Mouse (Mus musculus) cerebellum, postnatal 10 days (tissue): Measurements from ENCODE around the gene Rnf24.

Source experiments
- DNase-seq, 2 experiments: peaks; one replicate each; pipeline ENCODE4 v3.0.0; 2021; ENCODE audit warnings: mixed read lengths in 2 of 2

Rnf24 gene

DNA sequence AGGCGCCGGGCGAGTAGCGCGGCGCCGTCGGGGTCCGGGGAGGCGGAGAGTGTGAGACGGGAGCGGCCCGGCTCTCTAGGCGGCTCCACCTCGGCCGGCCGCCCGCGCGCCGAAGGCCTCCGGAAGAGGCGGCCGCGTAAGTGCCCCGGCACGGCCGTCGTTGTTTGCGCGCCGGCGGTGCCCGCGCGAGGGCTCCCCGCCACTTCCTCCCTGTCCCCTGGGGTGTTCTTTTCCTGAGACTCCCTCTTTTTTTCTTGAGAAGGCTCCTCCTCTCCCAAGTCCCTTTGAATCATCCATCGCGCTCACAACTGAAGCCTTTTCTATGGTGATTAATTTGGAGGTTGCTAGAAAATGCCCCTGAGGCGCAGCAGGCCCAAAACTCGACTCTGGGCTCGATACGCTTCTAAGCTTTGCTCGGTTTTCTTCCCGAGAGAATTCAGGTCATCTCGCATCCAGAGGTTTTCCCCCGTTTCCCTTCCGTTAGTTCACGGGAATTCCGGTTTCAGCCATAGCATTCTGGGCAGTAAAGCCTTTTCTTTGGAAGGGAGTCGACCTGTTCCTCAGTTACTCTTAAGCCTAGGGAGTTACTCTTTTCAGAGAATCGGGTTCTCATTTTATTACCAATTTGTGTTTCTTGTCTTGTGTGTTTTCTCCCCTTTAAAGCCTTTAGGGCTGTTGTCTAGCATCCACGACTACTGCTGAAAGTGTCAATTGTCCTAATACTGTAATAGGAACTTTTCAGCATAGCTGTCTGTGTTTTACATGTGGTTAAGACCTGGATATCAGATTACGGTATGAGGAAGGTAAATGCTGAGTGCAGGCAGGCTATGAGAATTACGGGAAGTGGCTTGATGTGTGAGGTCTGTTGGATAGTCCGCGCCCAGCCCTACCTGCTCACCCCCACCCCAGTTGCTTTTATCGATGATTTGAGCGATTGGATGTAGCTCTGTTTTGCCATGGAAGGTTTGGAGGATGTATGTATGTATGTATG lies 89.7 kb downstream of the Rnf24 start:
- peak; percentile 15 to 21 for DNase-seq

DNA sequence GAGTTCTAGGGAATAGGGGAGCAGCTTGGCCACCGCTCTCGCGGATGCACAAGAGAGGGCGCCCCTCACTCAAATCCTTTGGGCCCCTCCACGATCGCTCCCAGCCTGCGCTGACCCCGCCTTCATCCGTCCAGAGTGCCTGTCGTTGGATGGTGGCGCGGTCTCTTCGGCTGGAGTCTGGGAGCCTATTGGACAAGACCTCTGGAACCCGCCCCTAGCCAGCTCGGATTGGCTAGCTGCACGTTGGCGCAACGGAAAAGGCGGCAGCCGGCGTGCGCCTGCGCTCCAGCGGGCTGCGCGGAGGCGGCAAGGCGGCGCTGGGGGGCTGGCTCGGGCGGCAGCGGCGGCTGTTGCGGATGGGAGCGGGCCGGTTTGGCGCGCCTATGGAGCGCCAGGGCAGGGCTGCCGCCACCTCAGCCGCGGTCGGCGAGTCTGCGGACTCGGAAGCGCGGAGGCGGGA lies 90.4 kb downstream of the Rnf24 start, which contains the start of gene Pank2:
TSS of gene Pank2 (plus strand) at position 283 of the 460 bp plus-strand sequence.
- peak; percentile 98 to 99 for DNase-seq

DNA sequence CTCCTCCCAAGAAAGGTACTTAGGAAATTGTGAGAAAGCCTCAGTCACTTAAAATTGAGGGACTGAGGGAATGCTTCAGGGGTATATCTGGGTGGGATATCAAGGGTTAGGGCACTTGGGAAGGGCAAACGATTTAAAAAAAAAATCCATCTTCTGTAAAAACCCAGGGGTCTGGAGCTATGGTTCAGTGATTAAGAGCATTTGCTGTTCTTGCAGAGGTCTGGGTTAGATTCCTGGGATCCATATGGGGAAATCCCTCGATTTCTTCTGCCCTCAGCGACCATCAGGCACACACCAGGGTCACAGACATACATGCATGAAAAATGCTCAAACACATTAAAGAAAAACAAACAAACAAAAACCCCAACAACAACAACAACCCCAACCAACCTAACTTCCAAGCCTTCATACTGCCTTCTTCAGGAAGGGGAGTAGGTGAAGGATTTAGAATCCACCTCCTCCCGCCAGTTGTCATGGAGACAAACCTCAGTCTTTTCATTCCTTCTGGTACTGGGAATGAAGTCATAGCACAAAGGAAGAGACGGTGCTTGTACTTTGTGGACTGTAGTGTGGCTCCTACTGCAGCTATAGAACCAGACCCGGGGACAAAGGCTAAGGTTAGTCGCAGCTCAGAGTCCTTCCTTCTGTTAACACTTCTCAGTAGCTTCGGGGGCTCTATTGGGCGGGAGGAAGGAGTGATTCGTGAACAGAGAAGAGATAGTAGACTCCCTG lies 91.0 kb downstream of the Rnf24 start:
- DNase-seq: no peak

DNA sequence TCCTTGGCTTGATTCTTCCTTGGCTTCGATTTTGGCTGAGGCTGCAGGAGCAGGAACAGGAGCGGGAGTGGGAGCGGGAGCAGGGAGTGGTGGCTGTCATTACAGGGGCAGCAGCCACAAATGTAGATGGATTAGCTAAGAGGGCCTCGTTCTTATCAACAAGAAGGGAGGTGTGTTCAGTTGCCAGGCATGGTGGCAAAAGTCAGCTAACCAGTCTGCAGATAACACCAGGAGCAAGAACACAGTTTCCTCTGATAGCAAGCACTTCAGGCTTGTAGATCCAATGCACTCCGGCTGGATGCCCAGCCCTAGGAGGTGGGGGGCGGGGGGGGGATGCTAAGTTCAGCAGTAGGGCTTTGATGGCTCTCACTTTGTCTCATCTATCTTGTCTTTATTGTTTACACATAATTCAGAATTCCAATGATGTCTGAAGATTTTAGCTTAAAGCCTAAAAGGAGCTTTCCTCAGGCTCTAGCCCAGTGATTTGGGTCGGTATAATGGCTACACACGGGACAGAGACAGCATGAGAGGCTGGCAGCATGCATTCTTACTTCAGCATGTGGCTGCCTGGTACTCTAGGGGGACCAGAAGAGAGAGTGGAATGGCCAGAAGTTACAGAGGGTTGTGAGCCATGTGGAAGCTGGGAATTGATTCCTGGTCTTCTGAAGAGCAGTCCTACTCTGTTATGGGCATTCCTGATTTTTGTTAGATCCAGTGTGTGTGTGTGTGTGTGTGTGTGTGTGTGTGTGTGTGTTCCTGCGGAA lies 92.0 kb downstream of the Rnf24 start:
- peak in 1 of 2 experiments; percentile 13 for DNase-seq

DNA sequence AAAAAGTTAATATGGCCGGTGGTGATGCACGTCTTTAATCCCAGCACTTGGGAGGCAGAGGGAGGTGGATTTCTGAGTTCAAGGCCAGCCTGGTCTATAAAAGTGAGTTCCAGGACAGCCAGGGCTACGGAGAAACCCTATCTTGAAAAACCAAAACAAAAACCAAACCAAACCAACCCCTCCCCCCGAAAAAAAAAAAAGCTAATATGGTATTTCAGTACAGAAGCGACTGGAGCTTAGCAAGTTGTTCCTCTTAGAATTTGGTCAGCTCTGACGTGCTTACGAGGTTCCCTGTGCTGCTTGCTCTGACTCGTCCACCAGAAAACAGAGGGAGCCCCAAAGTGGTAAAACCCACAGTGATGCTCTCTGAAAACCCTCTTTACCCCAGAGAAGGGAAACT lies 94.0 kb downstream of the Rnf24 start:
- no peak for DNase-seq

DNA sequence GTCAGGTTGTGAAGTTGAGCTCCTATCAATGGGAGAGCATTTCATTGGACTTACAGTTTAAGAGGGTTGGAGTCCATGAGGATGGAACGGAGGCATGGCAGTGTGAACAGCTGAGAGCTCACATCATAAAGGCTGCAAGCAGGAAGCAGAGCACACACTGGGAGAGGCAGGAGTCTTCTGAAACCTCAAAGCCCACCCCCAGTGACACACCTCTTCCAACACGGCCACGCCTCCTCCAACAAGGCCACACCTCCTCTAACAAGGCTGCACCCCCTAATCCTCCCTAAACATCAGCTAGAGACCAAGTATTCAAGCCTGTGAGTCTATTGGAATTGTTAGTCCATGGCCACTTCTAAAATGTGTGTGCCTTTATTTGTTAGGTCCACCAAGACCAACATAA lies 97.0 kb downstream of the Rnf24 start:
- no peak for DNase-seq

DNA sequence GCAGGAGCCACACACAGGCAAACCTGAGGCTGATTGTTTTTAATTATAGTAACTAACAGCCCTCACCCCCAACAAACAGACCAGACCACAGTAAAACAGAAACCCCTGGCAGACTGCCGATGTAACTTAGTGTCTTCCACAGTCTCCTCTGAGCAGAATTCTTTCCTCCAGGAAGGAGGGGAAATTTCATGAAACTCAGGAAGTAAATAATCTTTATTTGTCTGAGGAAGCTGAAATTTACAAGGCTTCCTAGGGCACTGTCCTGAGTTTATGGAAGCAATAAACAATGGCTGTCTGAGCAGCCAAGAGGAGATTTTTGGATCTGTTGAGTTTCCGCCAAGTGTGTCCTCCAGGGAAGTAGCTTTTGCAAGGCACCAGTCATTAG lies 98.4 kb downstream of the Rnf24 start:
- DNase-seq: peak; percentile 16 to 23

DNA sequence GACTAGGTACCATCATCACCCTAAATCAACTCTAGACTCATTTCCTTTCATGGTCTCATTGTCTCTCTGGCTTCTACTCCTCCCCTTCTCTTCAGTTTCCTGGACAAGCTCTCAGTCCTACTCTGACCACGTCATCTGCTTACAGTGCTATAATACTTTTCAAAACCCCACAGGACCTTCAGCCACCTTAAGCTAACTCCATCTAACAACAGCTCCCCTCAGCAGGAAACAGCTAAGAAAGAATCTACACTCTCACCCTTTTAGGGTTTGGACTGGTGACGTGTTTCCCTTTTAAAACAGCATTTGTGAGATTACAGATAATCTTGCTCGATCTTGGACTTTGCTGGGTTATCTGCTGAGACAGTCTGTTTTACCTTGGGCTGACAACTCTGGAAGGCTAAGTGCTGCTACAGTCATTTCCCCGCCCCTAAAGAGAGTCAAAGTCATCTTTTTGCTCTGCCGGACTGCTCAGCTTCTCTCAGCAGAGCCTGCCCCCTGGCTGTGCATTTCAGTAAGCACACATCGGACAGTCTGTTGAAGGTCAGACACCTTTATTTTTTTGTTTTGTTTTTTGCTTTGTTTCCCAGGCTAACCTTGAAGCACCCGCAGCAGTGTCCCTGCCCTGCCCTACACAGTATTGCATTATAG lies 98.9 kb downstream of the Rnf24 start:
- DNase-seq: peak; percentile 77
